Mouse (Mus musculus): ENCODE data around the gene Tshz3.

- TF ChIP-seq POLR2A (IDR thresholded peaks at IDR 0.05; ENCODE audit: low read depth, low read length) (no peak), CTCF (conservative IDR thresholded peaks at IDR 0.05; ENCODE audit: insufficient read depth, insufficient read length, low read depth, low read length) (no peak)
Measured at GRCm38 (mm10) chr7:36697856-36698588, at the start of gene Tshz3.
